Mouse (Mus musculus) T-helper 2 cell (primary cell): Measurements from ENCODE around the gene Mrpl58.
"Not testable (repeated sequence)": the region's sequence is repeated elsewhere in the genome, so short reads cannot be mapped to it uniquely, and the experiment has no call there.

ENCODE experiments used
- in situ Hi-C: fragments of 300-600 bp; cut with MboI, MseI; formaldehyde crosslinking; loops from one replicate; pipeline ENCODE4 v1.15.1; 2025; ENCODE audit warnings: high pct_unique_total_duplicates

Mrpl58 gene

GRCm38 (mm10) chr11:115454822-115455221, 51.3 kb downstream of the Mrpl58 start:
- in situ Hi-C loops, result not testable (repeated sequence)

- in situ Hi-C loops, result no loop called here
These were observed 52.1 kb downstream of the Mrpl58 start for GRCm38 (mm10) chr11:115455619-115456018.

GRCm38 (mm10) chr11:115456182-115456581, 52.6 kb downstream of the Mrpl58 start:
- in situ Hi-C loops, result no loop called here

GRCm38 (mm10) chr11:115457405-115457804, 53.9 kb downstream of the Mrpl58 start:
- in situ Hi-C loops, result no loop called here

GRCm38 (mm10) chr11:115460976-115461375, 57.4 kb downstream of the Mrpl58 start:
- in situ Hi-C loops, result no loop called here

- in situ Hi-C loops, result no loop called here
These were observed 58.3 kb downstream of the Mrpl58 start for GRCm38 (mm10) chr11:115461846-115462242.
